Mouse (Mus musculus) monocyte, adult 2 months (primary cell): ENCODE results near the gene C130074G19Rik.
A peak's percentile ranks its signal among the peaks of the same experiment; 100 is the strongest.

Experiments used
- DNase-seq, 2 experiments: peaks; one replicate each; pipeline ENCODE4 v3.0.0; 2022; ENCODE audit warnings: low spot score in 2 of 2, low read depth in 1 of 2

C130074G19Rik gene

GRCm38 (mm10) chr1:184873910-184874309 is 9.1 kb downstream of the C130074G19Rik start:
- no peak for DNase-seq

DNA sequence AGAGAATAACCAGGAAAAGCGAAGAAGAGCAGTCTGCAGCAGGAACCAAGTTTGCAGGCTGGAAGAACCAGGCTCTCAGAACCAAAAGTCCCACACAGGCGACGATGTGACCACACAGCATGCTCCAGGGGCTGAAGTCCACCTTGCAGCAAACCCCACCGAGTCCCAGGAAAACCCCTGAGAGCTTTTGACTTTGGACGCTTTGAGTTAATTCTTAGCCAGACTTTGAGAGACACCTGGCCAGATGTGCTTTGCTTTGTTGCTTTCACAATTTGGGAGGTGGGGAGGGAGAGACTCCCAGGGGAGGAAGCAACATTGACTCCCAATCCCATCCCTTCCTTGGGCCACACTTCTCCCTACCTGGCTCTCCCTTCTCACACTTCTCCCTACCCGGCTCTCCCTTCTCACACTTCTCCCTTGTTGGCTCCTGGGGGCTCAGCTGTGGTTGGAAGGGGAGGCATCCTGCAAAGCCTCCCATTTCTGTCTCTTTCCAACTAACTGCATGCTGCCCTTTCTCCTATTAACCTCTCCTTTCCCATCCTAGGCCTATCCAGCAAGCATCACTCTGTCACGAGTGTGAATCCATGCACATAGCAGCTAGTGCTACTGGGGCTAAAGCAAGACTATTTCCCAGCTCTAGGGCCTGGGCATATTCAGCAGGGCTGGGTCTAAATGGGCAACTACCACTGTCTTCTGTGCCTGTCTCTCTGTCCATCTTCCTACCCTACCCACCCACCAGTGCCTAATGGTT is 10.8 kb downstream of the C130074G19Rik start:
- no peak for DNase-seq

- no peak for DNase-seq
Observed at GRCm38 (mm10) chr1:184871506-184871905, 11.5 kb downstream of the C130074G19Rik start.

DNA sequence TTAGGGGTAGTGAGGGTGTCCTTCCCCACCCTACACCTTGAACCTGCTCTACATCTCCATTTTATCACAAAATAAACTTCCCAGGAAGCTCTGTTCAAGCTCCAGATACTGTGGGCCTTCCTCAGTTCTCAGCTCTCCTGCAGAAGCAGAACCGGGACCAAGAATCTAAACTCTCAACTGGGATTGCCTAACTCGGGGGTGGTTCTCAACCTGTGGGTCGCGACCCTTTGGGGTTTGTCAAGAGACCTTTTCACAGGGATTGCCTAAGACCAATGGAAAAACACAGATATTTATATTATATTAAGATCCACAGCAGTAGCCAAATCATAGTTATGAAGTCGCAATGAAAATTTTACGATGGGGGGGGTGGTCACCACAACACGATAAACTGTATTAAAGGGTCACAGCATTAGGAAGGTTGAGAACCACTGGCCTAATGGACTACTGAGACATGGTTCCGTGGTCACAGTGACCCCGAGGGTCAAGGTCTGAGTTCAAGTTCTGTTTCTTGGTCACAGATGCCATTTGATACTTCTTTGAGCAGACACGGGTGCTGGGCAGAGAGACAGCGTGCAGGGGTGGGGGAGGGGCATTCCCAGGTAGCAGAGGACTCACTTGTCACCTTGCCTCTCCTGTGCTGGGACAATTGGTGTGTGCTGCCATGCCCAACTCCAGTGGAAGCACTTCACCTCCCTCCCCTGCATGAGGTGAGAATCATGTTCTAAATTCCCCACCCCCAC is 12.2 kb downstream of the C130074G19Rik start:
- DNase-seq, result no peak

- DNase-seq, result no peak
Observed at GRCm38 (mm10) chr1:184869939-184870565, 13.0 kb downstream of the C130074G19Rik start.

DNA sequence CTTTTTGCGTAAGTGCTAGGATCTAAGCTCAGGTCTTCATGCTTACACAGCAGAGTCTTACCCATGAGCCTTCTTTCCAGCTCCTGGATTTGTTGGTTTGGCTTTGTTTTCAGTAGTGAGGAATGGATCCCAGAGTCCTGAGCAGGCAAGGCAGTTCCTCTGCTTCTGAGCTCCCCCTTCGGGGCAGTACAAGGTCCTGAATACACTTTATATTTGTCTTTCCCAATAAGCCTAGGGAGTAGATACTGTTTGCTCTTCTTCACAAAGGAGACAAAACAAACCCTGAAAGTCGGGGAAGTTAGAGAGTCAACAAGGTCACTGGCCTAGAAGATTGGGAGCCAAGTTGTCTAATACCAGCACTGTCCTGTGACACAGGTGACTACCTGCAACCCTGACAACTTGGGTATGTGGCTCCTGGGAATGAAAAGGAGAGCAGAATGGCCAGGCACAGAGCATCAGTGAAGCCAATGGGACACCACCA is 15.3 kb downstream of the C130074G19Rik start:
- DNase-seq, result no peak

GRCm38 (mm10) chr1:184864381-184864801 is 18.6 kb downstream of the C130074G19Rik start:
- DNase-seq, result no peak

GRCm38 (mm10) chr1:184862636-184863035 is 20.4 kb downstream of the C130074G19Rik start:
- no peak for DNase-seq

- no peak for DNase-seq
Observed at GRCm38 (mm10) chr1:184861551-184861950, 21.5 kb downstream of the C130074G19Rik start.

DNA sequence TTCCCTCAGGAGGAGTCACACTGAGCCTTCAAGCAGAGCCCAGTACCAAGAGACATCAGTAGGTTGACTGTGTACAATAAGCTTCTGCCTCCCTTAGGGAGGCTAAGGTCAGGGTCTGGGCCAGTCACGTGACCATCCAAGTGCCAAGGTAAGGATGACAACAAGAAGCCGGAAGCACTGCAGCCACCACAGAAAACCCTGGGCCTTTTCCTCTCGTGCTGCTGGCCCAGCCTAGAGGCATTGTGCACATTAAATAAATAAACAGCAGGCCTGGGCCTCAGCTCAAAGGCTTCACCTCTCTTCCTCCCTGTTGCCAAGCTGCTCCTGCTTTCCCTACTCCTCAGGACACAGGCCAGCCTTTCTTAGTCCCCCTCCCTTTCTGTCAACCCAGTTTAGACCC is 22.7 kb downstream of the C130074G19Rik start:
- DNase-seq, result no peak

GRCm38 (mm10) chr1:184858253-184858652 is 24.8 kb downstream of the C130074G19Rik start:
- no peak for DNase-seq

DNA sequence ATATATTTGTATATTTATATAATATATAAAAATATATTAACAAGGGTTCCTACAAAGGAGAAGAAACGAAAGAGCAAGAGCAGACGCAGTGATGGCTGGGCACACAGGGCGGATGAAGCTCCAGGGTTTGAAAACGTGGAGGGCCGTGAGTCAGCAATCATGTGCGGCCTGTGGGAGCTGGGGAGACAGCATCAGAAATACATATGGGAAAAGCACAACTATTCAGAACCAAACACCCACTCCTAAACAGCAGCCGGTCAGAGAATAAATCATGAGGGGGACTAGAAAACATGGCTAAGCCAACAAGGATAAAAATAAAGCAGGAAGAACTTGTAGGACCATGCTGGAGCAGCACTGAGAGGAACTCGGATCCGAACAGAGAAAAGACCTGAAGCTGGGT is 25.8 kb downstream of the C130074G19Rik start:
- DNase-seq, result no peak

DNA sequence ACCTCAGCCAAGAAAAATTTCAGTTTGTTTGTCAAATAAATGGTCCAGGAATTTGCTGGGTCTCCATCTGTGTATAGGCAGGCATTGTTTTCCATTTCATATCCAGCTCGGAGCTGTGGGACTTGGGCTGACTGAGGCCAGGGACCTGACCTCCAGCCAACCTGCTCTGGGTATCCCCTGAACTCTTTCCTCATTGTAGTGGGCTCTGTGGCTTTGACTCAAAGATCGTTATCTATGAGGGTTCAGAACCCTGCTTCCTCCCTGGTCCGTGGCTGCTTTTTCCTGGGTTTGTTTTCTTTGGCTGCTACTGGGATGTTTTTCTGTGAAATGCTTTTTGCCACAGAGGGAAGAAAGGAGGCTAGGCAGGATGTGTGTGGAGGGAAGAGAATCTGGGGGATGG is 29.1 kb downstream of the C130074G19Rik start:
- DNase-seq, result no peak

DNA sequence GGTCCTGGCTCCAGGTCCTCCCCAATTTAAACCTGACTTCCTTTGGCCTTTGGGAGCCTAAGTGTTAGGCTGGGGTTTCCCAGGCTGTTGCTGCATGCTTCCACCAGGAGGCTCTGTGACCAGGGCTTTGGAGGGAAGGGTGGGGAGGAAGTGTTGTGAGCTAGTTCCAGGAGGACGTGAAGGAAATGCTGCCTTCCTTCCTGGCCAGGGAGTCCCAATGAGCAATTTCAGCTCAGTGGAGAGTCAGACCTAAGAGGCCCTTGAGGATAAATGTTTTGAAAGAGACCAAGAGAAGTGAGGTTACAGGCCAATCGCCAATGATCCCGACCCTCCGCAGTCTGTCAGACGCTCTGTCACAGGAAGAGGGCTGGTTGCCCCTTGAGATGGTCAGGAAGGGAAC is 29.7 kb downstream of the C130074G19Rik start:
- DNase-seq, result peak; percentile 35 to 47

DNA sequence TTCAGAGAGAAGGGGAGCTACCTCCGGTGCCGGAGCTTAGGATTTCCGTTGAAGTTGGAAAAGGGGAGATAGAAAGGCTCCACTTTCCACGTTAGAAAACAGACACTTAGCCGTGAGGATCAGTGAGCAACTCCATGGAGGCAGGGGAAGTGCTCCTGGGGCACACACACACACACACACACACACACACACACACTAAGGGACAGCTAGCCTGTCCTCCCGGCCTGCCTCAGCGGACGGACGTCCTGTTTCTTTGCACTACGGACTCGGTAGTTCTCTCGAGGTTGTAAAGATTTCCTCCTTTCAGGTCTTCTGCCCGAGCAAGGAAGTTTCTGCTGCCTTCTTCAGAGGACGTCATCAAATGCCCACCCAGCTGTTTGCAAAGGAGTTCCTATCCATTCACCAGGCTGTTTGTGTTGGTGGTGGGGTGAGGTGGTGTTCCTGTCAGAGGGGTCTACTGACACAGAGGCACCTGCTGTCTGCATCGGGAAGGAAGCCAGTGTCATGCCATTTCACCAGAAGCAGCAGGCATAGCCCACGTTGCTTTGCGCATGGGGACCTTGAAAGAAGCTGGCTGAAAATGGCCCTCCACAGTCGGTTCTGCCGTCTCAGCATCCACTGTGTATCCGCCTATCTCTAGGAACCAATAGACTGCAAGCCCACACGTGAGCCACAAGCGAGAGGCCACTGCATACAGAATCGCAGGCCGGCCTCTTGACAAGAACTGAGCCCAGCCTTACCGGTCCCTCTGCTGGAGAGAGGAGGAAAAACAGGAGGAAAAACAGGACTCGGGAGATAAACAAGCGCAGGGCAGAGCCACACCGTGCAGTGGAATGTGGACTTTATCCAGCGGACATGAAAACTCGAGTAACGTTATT is 31.0 kb downstream of the C130074G19Rik start:
- peak; percentile 35 to 56 for DNase-seq

- no peak for DNase-seq
Observed at GRCm38 (mm10) chr1:184851166-184851565, 31.9 kb downstream of the C130074G19Rik start.

DNA sequence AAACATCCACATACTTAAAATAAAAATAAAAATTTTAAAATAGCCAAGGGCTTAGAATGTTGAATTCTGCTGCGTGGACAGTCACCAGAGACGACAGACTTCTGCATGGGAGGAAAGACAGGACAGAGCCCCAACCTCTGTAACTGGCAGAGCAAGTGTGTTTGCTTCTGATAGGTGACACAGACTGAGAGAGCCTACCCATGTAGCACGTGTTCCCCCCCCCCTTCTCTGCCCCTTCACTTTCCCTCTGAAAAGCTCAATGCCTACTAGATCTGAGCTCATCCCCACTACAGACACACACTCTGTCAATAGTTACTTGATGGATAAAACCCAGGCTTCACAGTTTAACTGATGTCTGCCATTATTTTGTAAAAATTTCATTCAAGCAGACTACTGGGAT is 36.0 kb downstream of the C130074G19Rik start:
- DNase-seq, result no peak

DNA sequence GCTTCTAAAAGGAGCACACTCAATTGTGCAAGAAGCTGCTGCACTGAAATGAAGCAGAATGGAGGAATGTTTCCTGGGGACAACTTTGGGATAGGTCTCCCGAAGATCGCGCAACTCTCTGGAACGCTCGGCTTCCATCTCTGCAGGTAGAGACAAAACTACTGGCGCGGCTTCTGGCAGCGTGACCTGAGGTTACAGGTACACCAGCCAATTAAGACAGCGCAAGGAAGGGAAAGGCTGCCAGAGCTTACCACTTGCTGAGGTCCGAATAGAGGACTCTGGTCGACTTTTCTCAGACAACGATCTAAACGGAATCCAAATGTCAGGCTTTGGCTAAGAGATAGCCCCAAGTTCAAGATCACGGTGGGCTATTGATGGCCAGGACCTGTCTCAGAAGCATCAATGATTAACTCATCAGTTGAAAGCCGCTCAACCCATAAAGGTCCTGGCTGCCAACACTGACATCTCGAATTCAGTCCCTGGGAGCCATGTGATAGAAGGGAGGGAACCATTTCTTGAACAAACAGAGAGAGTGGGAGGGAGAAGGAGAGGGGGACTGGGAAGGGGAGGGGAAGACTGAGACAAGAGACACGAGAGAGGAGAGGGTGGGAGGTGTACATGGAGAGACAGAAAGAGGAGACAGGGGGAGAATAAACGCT is 36.8 kb downstream of the C130074G19Rik start, which contains the start of gene Marc2:
Gene Marc2 (minus strand): TSS at position 360 of the 659 bp plus-strand sequence.
- DNase-seq, result no peak

DNA sequence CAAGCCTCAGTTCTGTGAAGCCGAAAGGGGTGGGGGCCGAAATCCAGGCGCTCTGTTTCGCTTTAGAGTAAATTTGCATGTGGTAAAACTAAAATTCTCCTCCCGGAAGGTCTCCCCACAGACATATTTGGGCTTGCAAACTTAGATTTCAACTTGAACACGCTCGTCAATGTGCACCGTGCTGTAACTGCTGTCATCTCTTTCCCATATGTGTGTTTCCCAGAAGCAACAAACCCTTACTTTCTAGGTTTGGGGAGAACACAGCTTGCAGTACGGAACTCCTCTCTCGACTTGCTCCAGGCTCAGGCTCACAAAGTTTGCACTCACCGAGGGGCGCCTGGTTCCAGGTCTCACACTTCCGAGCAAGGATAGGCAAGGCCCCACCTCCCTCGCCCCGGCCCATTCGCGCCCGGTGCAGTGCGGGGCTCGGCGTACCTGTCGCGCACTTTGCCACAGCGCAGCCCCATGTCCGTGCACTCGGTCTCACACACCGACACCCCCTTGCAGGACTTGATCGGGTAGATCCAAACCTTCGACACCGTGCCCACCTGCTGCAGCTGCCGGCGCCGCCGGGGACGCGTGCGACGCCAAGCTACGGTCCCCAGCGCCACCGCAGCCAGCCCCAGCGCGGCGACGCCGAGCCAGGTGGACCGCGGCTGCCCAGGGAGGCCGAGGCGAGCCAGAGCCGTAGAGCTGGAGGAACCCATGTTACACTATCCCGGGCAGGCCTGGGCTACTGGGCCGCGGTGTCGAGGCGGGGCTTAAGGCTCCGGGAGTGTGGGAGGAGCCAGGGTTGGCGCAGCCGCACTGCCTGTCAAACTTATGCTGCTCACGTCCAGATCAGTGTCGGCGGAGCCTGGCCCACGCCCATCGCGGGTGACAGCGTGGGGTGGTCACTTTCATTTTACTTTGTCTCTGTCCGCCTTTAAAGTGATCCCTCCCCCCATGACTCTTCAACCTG is 37.6 kb downstream of the C130074G19Rik start:
- DNase-seq, result peak; percentile 49 to 83
